Comparison of ENCODE assay signal across 32 mouse cellular contexts in the genomic region with DNA sequence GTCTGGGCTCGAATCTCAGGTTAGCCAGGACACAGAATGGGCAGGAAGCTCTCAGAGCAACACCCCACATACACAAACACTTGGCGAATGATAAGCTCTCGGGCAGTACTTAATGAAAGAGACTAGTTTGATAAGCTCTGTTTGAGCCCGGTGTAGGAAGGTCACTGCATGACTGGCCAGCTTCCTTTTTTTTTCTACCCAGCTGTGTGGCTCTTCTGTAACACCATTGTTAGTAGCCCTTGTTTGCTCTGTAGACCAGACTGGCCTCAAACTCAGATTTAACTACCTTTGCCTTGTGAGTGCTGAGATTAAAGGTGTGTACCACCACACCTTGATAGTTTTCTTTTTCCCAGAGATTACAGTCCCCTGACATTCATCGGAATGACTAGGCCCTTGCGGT. TPM values are rescaled to one million over a fixed set of nuclear protein-coding genes. Genes with fewer than 3 reads are reported as not detected.
DNase-seq lines count a peak whose midpoint lies in the region; ATAC-seq and TF ChIP-seq lines count a peak whose summit lies in the region.
"Had no signal": no experiment of that assay in that cellular context is flagged by ENCODE, and none has a peak within 500 bp of the region (broad histone marks: within the 10 kb centered on the region; RNA-seq: fewer than 3 reads in every experiment).

No protein-coding gene starts in this region.

- TF ChIP-seq EP300 in lung, postnatal 0 days (IDR thresholded peaks at IDR 0.05) = no peak
- TF ChIP-seq EP300 in MEL (IDR thresholded peaks at IDR 0.05; ENCODE audit: low read depth in 1 of 2, low read length in 2 of 2) = 0 out of 4 replicates have a peak, but pooled peaks of 1 of the 2 experiments have one; percentile 14

- TF ChIP-seq CTCF in intestine, postnatal 0 days (IDR thresholded peaks at IDR 0.05; ENCODE audit: low read depth) = no peak
- TF ChIP-seq CTCF in lung, postnatal 0 days (IDR thresholded peaks at IDR 0.05) = no peak
- no peak for TF ChIP-seq CTCF in MEL (IDR thresholded peaks at IDR 0.05 in 2 of 3, conservative IDR thresholded peaks at IDR 0.05 in 1 of 3; ENCODE audit: control insufficient read depth in 1 of 3, insufficient read depth in 1 of 3, low read depth in 2 of 3, low read length in 3 of 3, poor library complexity in 1 of 3, severe bottlenecking in 1 of 3)

- no peak overlapping the region for H3K4me3 ChIP-seq in intestine, embryonic 15.5 days (replicated peaks)
- no peak overlapping the region for H3K4me3 ChIP-seq in intestine, postnatal 0 days (ENCODE audit: low read depth, low read length)
- H3K4me3 ChIP-seq in lung, postnatal 0 days (ENCODE audit: low read depth, low read length) = no peak overlapping the region
- no peak overlapping the region for H3K4me3 ChIP-seq in MEL (ENCODE audit: control insufficient read depth in 1 of 2, insufficient read depth in 1 of 2, low read depth in 2 of 2, low read length in 2 of 2)
- no peak overlapping the region for H3K4me3 ChIP-seq in stomach, embryonic 15.5 days (replicated peaks)
- H3K4me3 ChIP-seq: embryonic facial prominence, embryonic 10.5 days; embryonic facial prominence, embryonic 13.5 days; erythroblast, embryonic 14.5 days; forebrain, embryonic 12.5 days; forebrain, embryonic 15.5 days; heart, adult 2 months; heart, embryonic 10.5 days; hindbrain, embryonic 12.5 days; hindbrain, embryonic 15.5 days had no signal

- H3K36me3 ChIP-seq in intestine, embryonic 15.5 days = no peaks in the 10 kb centered on the region
- no peaks in the 10 kb centered on the region for H3K36me3 ChIP-seq in intestine, postnatal 0 days (ENCODE audit: control insufficient read depth, insufficient read depth)
- no peaks in the 10 kb centered on the region for H3K36me3 ChIP-seq in lung, postnatal 0 days (ENCODE audit: insufficient read depth, low read length)
- no peaks in the 10 kb centered on the region for H3K36me3 ChIP-seq in MEL (ENCODE audit: control insufficient read depth in 1 of 2, insufficient read depth in 2 of 2, low read length in 2 of 2)
- H3K36me3 ChIP-seq in stomach, embryonic 15.5 days = no peaks in the 10 kb centered on the region
- H3K36me3 ChIP-seq: embryonic facial prominence, embryonic 10.5 days; embryonic facial prominence, embryonic 13.5 days; forebrain, embryonic 12.5 days; forebrain, embryonic 15.5 days; G1E; heart, embryonic 10.5 days; hindbrain, embryonic 12.5 days; hindbrain, embryonic 15.5 days had no signal

- no peaks in the 10 kb centered on the region for H3K4me1 ChIP-seq in intestine, embryonic 15.5 days (replicated peaks)
- H3K4me1 ChIP-seq in intestine, postnatal 0 days (replicated peaks; ENCODE audit: control insufficient read depth, insufficient read depth, low read length) = no peaks in the 10 kb centered on the region
- H3K4me1 ChIP-seq in lung, postnatal 0 days (ENCODE audit: insufficient read depth, low read depth, low read length) = no peaks in the 10 kb centered on the region
- peaks cover 0 to 3% of the 10 kb centered on the region in 2 experiments; a peak in 2 of 4 replicates for H3K4me1 ChIP-seq in MEL (ENCODE audit: control insufficient read depth in 1 of 2, insufficient read depth in 2 of 2, low read length in 2 of 2)
- H3K4me1 ChIP-seq in stomach, embryonic 15.5 days = no peaks in the 10 kb centered on the region
- H3K4me1 ChIP-seq: embryonic facial prominence, embryonic 13.5 days; forebrain, embryonic 12.5 days; forebrain, embryonic 15.5 days; hindbrain, embryonic 12.5 days; hindbrain, embryonic 15.5 days had no signal

- H3K9me3 ChIP-seq in intestine, embryonic 15.5 days = no peaks in the 10 kb centered on the region
- no peaks in the 10 kb centered on the region for H3K9me3 ChIP-seq in intestine, postnatal 0 days (ENCODE audit: control insufficient read depth)
- H3K9me3 ChIP-seq in lung, postnatal 0 days (ENCODE audit: low read length) = no peaks in the 10 kb centered on the region
- H3K9me3 ChIP-seq in MEL (replicated peaks; ENCODE audit: insufficient read depth, low read length) = no peaks in the 10 kb centered on the region
- H3K9me3 ChIP-seq in stomach, embryonic 15.5 days = no peaks in the 10 kb centered on the region
- H3K9me3 ChIP-seq: embryonic facial prominence, embryonic 10.5 days; embryonic facial prominence, embryonic 13.5 days; forebrain, embryonic 12.5 days; forebrain, embryonic 15.5 days; G1E; heart, embryonic 10.5 days; hindbrain, embryonic 12.5 days; hindbrain, embryonic 15.5 days had no signal

- no peak for TF ChIP-seq RAD21 in MEL (IDR thresholded peaks at IDR 0.05; ENCODE audit: low read depth, low read length)

- DNase-seq in lung, postnatal 0 days (ENCODE audit: low spot score) = no peak
- DNase-seq in lung, postnatal 4 days = no peak
- peak; percentile 37 for DNase-seq in MEL (ENCODE audit: low read depth, low spot score)
- no peak for DNase-seq in urinary bladder, postnatal 4 days (ENCODE audit: low spot score in 2 of 2)
- DNase-seq in gastrocnemius, postnatal 14 days = no peak
- DNase-seq: adrenal gland, adult 2 months; adrenal gland, postnatal 14 days; cerebellum, adult 11 months; cerebellum, adult 2 months; cerebellum, adult 9-11 months; cerebellum, postnatal 36 days; embryo, embryonic 11 days; gastrocnemius, postnatal 36 days; heart, adult 2 months had no signal

- H3K27me3 ChIP-seq in intestine, embryonic 15.5 days (replicated peaks) = no peaks in the 10 kb centered on the region
- H3K27me3 ChIP-seq in intestine, postnatal 0 days (replicated peaks; ENCODE audit: control insufficient read depth, insufficient read depth, low read length) = no peaks in the 10 kb centered on the region
- H3K27me3 ChIP-seq in lung, postnatal 0 days (replicated peaks; ENCODE audit: insufficient read depth, low read length) = no peaks in the 10 kb centered on the region
- H3K27me3 ChIP-seq in MEL (ENCODE audit: control insufficient read depth in 1 of 2, insufficient read depth in 2 of 2, low read length in 2 of 2) = peaks cover 0 to 3% of the 10 kb centered on the region in 2 experiments; a peak in 2 of 4 replicates
- H3K27me3 ChIP-seq in stomach, embryonic 15.5 days (replicated peaks) = no peaks in the 10 kb centered on the region
- H3K27me3 ChIP-seq: CH12.LX; embryonic facial prominence, embryonic 13.5 days; forebrain, embryonic 12.5 days; forebrain, embryonic 15.5 days; hindbrain, embryonic 12.5 days; hindbrain, embryonic 15.5 days had no signal

- 52% methylated on average over 6 of the region's 6 CpGs for WGBS in intestine, embryonic 15.5 days
- WGBS in intestine, postnatal 0 days = 36% methylated on average over 6 of the region's 6 CpGs
- 32% methylated on average over 6 of the region's 6 CpGs for WGBS in lung, postnatal 0 days
- WGBS in stomach, embryonic 15.5 days = 51% methylated on average over 6 of the region's 6 CpGs

- TF ChIP-seq POLR2A in MEL (IDR thresholded peaks at IDR 0.05; ENCODE audit: control insufficient read depth in 1 of 2, insufficient read depth in 1 of 2, low read depth in 1 of 2, low read length in 2 of 2, poor library complexity in 1 of 2) = no peak

- intact Hi-C loops in gastrocnemius, postnatal 14 days (cut with DNase I; ENCODE audit: low total_unique reads) = no loop called here

- H3K4me2 ChIP-seq in intestine, embryonic 15.5 days (replicated peaks) = no peak overlapping the region
- H3K4me2 ChIP-seq in intestine, postnatal 0 days (replicated peaks; ENCODE audit: low read depth) = no peak overlapping the region
- H3K4me2 ChIP-seq in lung, postnatal 0 days (replicated peaks; ENCODE audit: low read depth, low read length) = no peak overlapping the region
- H3K4me2 ChIP-seq in stomach, embryonic 15.5 days = no peak overlapping the region
- H3K4me2 ChIP-seq: embryonic facial prominence, embryonic 13.5 days; forebrain, embryonic 12.5 days; forebrain, embryonic 15.5 days; hindbrain, embryonic 12.5 days; hindbrain, embryonic 15.5 days had no signal

- no peak overlapping the region for H3K9ac ChIP-seq in intestine, embryonic 15.5 days
- no peak overlapping the region for H3K9ac ChIP-seq in intestine, postnatal 0 days (ENCODE audit: low read depth, low read length)
- no peak overlapping the region for H3K9ac ChIP-seq in lung, postnatal 0 days (replicated peaks; ENCODE audit: low read depth)
- no peak overlapping the region for H3K9ac ChIP-seq in MEL (ENCODE audit: control insufficient read depth, low read depth, low read length, poor library complexity, severe bottlenecking)
- H3K9ac ChIP-seq in stomach, embryonic 15.5 days = no peak overlapping the region
- H3K9ac ChIP-seq: embryonic facial prominence, embryonic 13.5 days; forebrain, embryonic 12.5 days; forebrain, embryonic 15.5 days; hindbrain, embryonic 12.5 days; hindbrain, embryonic 15.5 days had no signal

- ATAC-seq in intestine, embryonic 15.5 days = peak; percentile 51; the same call in 1 of the 2 replicates
- no peak for ATAC-seq in intestine, postnatal 0 days
- peak; percentile 40 for ATAC-seq in lung, postnatal 0 days
- peak; percentile 92 for ATAC-seq in stomach, embryonic 15.5 days (ENCODE audit: insufficient read depth, low FRiP score, low read depth)
- ATAC-seq: forebrain, embryonic 15.5 days had no signal

- no peaks in the 10 kb centered on the region for H3K79me2 ChIP-seq in MEL (ENCODE audit: control insufficient read depth, insufficient read depth, low read length, poor library complexity)

- H3K27ac ChIP-seq in intestine, embryonic 15.5 days = no peak overlapping the region
- H3K27ac ChIP-seq in intestine, postnatal 0 days (ENCODE audit: low read depth, low read length) = no peak overlapping the region
- no peak overlapping the region for H3K27ac ChIP-seq in lung, postnatal 0 days (ENCODE audit: low read length)
- H3K27ac ChIP-seq in MEL (ENCODE audit: control insufficient read depth, low read depth, low read length) = no peak overlapping the region
- H3K27ac ChIP-seq in stomach, embryonic 15.5 days = peak overlapping the region; percentile 8; the same call in 1 of the 2 replicates
- H3K27ac ChIP-seq: embryonic facial prominence, embryonic 10.5 days; embryonic facial prominence, embryonic 13.5 days; forebrain, embryonic 12.5 days; forebrain, embryonic 15.5 days; heart, adult 2 months; heart, embryonic 10.5 days; hindbrain, embryonic 12.5 days; hindbrain, embryonic 15.5 days had no signal

RNA-seq across cellular contexts. Expression of a gene that starts 15.1 kb away (rescaled TPM):
- polyA plus RNA-seq in intestine, embryonic 15.5 days (2015; fragmentation: Nextera tagmentation; extraction: Ambion mirVana) = 2.7 and 3.1 TPM in 2 replicates
- 2.7 and 4.0 TPM in 2 replicates for polyA plus RNA-seq in intestine, postnatal 0 days (2015; fragmentation: Nextera tagmentation; extraction: Ambion mirVana)
- 0.56 and 0.80 TPM in 2 replicates for polyA plus RNA-seq in lung, postnatal 0 days (2015; fragmentation: Nextera tagmentation; extraction: Ambion mirVana)
- not detected in 2 replicates for total RNA-seq in MEL (2012; rRNA removed)
- polyA plus RNA-seq in MEL (2012; ENCODE audit: insufficient read depth in 1 of 2, insufficient read length in 2 of 2, low read depth in 1 of 2, low replicate concordance in 2 of 2, missing spikeins in 1 of 2) = not detected
- polyA plus RNA-seq in stomach, embryonic 15.5 days (2015; fragmentation: Nextera tagmentation; extraction: Ambion mirVana) = 2.2 and 3.4 TPM in 2 replicates
- total RNA-seq in gastrocnemius, postnatal 14 days (2021) = not detected
- total RNA-seq: granulocyte monocyte progenitor cell, adult 5-6 weeks; heart, adult 2 months; heart, postnatal 25 days; hematopoietic stem cell, adult 5-6 weeks had no signal
- polyA plus RNA-seq: cerebellum, adult 2 months; embryonic facial prominence, embryonic 10.5 days; embryonic facial prominence, embryonic 13.5 days; erythroblast, embryonic 14.5 days; forebrain, embryonic 12.5 days; forebrain, embryonic 15.5 days; G1E; heart, adult 2 months; heart, embryonic 14.5 days; heart, postnatal 0 days; hindbrain, embryonic 12.5 days; hindbrain, embryonic 15.5 days had no signal

RNA-seq across cellular contexts. Expression of a gene that starts 27.5 kb away (rescaled TPM):
- polyA plus RNA-seq in intestine, embryonic 15.5 days (2015; fragmentation: Nextera tagmentation; extraction: Ambion mirVana) = 21.4 and 26.2 TPM in 2 replicates
- polyA plus RNA-seq in intestine, postnatal 0 days (2015; fragmentation: Nextera tagmentation; extraction: Ambion mirVana) = 14.3 and 18.7 TPM in 2 replicates
- polyA plus RNA-seq in lung, postnatal 0 days (2015; fragmentation: Nextera tagmentation; extraction: Ambion mirVana) = 5.0 and 5.1 TPM in 2 replicates
- 0.27 and 0.39 TPM in 2 replicates for total RNA-seq in MEL (2012; rRNA removed)
- polyA plus RNA-seq in MEL (2012; ENCODE audit: insufficient read depth in 1 of 2, insufficient read length in 2 of 2, low read depth in 1 of 2, low replicate concordance in 2 of 2, missing spikeins in 1 of 2) = under 1 TPM in 1 of 2 experiments, not detected in 1; 0.33 TPM
- 52.6 and 56.8 TPM in 2 replicates for polyA plus RNA-seq in stomach, embryonic 15.5 days (2015; fragmentation: Nextera tagmentation; extraction: Ambion mirVana)
- not detected for total RNA-seq in gastrocnemius, postnatal 14 days (2021)
- total RNA-seq: G1E; gastrocnemius, postnatal 36 days; granulocyte monocyte progenitor cell, adult 5-6 weeks; hematopoietic stem cell, adult 5-6 weeks had no signal
- polyA plus RNA-seq: adrenal gland, adult 2 months; embryonic facial prominence, embryonic 13.5 days; G1E had no signal

RNA-seq across cellular contexts. Expression of a gene that starts 55.7 kb away (rescaled TPM):
- 36.9 and 38.4 TPM in 2 replicates for polyA plus RNA-seq in intestine, embryonic 15.5 days (2015; fragmentation: Nextera tagmentation; extraction: Ambion mirVana)
- 21.0 and 24.3 TPM in 2 replicates for polyA plus RNA-seq in intestine, postnatal 0 days (2015; fragmentation: Nextera tagmentation; extraction: Ambion mirVana)
- 22.7 and 26.9 TPM in 2 replicates for polyA plus RNA-seq in lung, postnatal 0 days (2015; fragmentation: Nextera tagmentation; extraction: Ambion mirVana)
- 23.8 and 25.0 TPM in 2 replicates for total RNA-seq in MEL (2012; rRNA removed)
- 100 to 1,000 TPM in 1 of 2 experiments, 10 to 100 TPM in 1; 39.5 to 108 TPM for polyA plus RNA-seq in MEL (2012; ENCODE audit: insufficient read depth in 1 of 2, insufficient read length in 2 of 2, low read depth in 1 of 2, low replicate concordance in 2 of 2, missing spikeins in 1 of 2)
- polyA plus RNA-seq in stomach, embryonic 15.5 days (2015; fragmentation: Nextera tagmentation; extraction: Ambion mirVana) = 40.8 and 46.0 TPM in 2 replicates
- total RNA-seq in gastrocnemius, postnatal 14 days (2021) = 1 to 10 TPM; 4.7 to 5.5 TPM
